Mouse (Mus musculus) kidney, postnatal 14 days (tissue): Measurements from ENCODE around the gene Obscn.
A peak's percentile ranks its signal among the peaks of the same experiment; 100 is the strongest.

Experiments used
- DNase-seq: peaks from one replicate; pipeline ENCODE4 v3.0.0; 2022; ENCODE audit warnings: mixed read lengths

The Obscn gene

DNA sequence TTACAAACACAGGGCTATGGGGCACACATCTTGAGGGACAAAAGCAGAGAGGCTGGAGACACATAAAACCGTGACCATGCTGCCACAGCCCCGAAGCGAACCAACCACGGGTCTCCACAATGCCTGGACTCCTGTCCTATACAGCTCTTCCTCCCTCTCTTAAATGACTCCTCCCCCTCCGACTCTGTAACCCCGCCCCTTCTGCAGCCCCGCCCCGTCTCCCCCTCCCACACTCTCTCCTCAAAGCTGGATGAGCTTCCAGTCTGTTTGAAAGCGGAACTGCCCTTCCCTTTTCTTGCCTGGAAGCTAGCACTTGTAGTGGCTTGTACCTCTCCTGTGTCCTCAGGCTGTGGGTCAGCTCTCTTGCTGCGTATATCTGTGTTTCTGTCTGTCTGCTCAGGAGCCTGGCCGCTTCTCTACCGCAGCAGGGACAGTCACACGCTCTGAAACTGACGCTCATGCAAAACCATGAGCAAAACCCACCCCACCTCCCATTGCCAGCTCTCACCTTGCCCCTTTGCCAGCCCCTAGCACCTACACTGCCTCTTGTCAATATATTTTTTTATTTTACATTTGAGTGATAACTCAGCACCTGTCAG lies 5.7 kb upstream of the Obscn start:
- no peak for DNase-seq

DNA sequence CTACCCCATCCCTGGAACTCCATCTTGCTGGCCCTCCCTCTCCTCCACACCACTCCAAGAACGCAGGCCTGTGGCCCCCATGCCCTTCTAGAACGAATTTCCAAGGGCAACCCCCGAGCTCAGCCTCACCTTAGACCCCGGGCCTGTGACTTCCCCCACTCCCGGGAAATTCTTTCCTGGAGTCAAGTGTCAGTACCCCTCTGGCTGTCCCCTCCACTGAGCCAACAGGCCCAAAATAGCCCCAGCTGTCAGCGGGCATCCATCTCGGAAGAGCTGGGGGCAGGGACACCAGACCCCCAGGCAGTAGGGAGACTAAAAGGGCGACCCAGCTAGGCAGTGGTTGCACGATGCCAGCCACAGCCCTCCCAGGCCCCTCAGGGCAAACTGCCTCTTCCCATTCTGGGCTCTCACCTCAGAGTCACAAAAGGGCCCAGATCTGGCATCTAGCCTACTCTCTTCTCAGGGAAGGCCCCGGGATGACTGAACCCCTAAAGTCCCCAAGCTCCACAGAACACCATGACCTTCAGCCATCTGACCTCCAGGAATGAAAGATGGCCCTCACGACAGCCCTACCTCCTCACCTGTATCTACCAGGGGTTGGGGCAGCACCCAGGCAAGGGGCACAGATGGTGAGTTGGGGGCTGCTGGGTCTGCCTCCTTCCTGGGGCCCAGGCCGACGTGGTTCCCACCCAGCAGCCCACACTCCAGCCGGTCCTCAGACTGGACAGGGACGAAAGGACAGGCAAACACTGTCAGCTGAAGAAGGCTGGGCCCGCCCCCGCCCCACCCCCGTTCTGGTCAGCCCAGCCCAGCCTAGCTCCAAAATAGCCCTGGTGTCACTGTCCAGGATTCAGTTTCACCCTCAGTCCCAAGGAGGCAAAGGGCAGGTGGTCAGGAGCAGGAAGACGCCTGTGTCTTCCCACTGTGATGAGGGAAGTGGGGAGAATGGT lies 2.6 kb upstream of the Obscn start:
- DNase-seq = no peak

DNA sequence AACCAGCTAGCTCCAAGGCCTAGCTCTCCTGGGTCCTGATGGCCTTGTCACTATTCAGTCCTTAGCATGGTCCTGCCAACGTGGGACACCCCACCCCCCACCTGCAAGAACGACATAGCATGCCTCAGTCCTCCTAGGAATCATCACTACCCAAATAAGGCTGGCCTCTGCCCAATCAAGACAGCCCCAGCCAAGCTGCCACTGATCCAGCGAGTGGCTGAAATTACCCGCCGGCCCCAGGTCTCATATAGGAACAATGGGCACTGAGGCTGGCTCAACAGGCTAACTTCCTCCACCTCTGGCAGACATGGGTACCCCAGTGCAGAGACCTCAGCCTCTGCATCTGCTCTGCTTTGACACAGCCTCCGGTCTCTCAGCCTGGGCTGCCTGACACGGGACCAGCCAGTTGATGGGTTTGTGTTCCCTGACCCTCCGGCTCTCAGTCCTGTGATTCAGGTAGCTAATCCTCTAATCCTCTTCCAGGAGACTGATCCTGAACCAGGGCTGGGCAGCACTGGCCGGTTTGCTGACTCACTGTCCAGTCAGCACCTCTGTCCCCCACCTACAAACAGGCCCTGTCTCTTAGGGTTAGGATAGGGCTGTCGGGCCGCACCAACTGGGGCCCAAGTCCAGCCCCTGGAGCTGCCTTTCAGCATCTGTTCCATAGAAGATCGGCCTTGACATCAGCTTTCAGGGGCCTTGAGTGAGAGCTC lies 948 bp upstream of the Obscn start:
- no peak for DNase-seq

GRCm38 (mm10) chr11:59135051-59135820 lies 966 bp downstream of the Obscn start:
- no peak for DNase-seq

DNA sequence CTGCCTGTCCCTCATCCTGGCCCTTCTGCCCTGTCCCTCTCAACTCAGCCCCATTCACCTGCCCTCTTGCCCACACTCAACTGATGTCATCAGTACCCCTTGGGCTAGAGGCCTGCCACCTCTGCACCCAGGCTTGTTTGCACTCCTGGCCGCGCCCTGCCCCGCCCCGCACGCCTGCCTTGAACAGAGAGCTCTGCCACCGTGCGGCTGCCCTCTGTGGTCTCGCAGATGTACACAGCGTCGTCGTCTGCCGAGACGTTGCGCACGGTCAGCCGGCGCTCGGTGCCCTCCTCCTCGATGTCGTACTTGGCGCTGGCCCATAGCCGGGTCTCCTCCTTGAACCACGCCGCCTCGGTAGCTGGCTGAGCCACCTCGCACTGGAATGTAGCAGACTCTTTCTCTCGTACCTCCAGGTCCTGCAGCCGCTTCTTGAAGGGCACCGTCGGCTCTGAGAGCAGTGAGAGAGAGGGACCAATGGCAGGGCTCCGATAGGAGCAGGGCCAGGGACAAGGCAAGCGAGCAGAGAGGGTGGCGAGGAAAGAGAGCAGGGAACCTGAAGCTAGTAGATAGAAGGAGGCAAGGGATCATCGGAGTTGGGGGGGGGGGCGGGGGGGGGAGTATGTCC lies 1.7 kb downstream of the Obscn start:
- DNase-seq = peak; percentile 16

GRCm38 (mm10) chr11:59132065-59132464 lies 4.1 kb downstream of the Obscn start:
- no peak for DNase-seq

- no peak for DNase-seq
Measured at GRCm38 (mm10) chr11:59131348-59131919, 4.8 kb downstream of the Obscn start.

DNA sequence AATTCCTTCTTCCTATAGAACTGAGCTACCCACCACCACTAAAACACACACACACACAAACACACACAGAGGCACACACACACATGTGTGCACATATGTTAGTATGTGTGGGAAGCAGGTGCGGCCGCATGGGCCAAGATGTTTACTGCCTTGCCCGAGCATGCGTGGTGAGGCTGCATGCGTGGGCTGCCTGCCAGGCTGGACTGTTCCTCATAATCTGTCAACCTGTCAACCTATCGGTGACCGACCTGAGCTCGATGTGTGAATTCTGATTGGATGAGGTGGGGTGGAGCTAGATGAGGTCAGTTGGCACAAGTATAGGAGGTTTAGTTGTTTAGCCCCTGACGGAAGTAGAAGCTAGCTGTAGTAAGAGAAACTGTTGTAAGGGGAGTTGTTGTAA lies 5.4 kb downstream of the Obscn start:
- DNase-seq = no peak

GRCm38 (mm10) chr11:59105945-59106344 lies 30.3 kb downstream of the Obscn start:
- DNase-seq = no peak

- DNase-seq = no peak
Measured at GRCm38 (mm10) chr11:59102324-59102723, 33.9 kb downstream of the Obscn start.

GRCm38 (mm10) chr11:59098339-59098738 lies 37.9 kb downstream of the Obscn start:
- DNase-seq = peak; percentile 34

- no peak for DNase-seq
Measured at GRCm38 (mm10) chr11:59097770-59098169, 38.4 kb downstream of the Obscn start.

DNA sequence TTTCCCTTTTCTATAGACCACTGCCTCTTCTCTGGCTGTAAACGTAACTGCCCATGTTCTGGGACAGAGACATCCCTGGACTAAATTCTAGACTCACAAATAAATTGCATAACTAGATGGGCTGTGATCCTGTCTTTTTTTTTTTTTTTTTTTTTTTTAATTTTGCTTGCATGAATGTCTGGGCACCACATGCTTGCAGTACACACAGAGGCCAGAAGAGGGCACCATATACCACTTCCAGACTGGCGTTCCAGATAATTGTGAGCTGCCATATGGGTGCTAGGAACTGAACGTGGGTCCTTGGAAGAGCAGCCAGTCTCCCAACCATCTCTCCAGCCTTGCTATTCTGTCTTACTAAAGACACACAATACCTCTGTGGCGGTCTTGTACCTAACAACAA lies 42.0 kb downstream of the Obscn start:
- DNase-seq = no peak

DNA sequence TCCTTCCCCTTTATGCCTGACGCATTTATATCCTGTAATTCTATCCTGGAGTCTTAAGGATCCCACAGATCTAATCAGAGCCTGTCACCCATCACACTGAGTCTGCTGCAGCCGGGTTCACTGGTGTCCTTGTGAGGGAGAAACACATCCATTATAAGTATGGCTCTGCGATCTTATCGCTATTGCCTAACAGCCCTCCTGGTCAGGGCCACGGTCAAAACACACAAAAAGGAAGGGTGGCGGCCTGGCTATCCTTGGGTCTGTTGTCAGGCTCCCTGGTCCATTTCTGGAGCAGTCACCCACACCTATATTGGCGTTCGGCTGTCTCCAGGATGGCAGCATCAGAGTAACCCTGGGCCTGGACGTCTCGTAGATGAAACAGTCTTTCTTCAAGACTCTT lies 48.6 kb downstream of the Obscn start:
- DNase-seq = no peak

DNA sequence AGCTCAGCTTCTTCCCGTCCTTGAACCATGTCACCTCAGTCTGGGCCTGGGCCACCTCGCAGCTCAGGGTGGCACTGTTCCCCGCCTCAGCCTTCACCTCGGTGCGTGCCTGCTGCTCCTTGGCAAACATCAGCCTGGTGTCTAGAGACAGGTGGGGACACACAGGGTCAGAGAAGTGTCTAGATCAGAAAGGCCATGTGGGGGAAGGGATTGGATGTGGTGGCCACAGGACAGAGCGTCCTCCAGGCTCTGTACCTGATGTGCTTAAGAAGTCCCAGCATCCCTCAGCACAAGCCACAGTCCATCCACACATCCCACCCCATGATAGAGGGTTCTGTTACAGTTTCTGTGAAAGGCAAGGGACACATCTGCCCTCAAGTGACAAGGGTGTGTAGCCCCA lies 51.0 kb downstream of the Obscn start:
- DNase-seq = no peak

DNA sequence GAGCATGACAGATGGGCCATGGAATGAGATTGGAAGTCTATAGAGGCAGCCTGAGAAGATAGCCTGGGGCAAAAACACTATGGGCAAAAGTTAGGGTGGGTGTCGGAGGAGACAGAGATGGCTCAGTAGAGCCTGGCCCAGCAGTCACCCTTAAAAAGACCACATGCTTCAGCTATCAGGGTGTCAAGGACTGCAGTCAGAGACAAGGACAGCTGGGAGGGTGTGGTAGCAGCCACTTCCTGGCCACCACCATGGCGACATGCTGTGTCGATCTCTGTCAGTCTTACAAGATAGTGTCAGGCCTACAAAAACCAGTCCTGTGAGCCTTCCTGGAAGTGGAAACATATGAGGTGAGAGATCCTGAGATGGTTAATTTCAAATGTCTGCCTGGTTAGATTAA lies 53.1 kb downstream of the Obscn start:
- no peak for DNase-seq

- DNase-seq = peak; percentile 75
Measured at GRCm38 (mm10) chr11:59078311-59078710, 57.9 kb downstream of the Obscn start.

DNA sequence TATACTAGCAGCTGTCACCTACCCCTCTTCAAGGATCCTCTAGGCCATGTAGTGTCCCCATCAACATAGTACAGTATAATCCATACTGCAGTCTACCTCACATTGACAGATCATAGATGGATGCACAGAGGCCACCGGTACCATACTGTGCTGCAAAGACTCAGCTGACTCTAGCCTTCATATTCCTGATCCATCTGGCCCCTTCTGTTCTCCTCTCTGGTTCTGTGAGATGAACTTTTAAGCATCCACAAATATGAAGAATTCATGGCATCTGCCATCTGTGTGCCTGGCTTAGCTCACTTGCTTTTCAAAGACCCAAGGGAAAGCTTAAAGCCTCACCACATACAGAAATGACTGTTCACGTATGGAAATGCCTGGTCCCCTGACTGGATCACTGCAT lies 65.9 kb downstream of the Obscn start:
- DNase-seq = no peak

- DNase-seq = no peak
Measured at GRCm38 (mm10) chr11:59068922-59069321, 67.3 kb downstream of the Obscn start.

DNA sequence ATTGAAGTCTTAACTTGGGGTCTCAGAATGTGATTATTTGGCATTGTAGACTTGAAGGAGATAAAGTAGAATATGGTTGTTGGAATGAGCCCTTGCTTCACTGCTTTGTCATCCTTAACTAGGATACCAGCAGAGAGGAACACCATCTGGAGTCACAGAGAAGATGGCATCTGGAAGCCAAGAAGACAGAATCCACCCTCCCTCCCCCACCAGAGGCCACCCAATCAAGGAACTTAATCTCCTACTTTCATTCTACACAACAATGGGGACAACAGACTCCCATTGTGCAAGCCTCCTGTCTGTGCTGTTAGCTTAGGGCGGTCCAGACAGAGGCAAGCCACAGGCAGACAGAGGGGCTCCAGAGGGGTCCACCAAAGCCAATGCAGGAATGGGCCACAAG lies 67.8 kb downstream of the Obscn start:
- DNase-seq = no peak

GRCm38 (mm10) chr11:59067921-59068320 lies 68.3 kb downstream of the Obscn start:
- no peak for DNase-seq

DNA sequence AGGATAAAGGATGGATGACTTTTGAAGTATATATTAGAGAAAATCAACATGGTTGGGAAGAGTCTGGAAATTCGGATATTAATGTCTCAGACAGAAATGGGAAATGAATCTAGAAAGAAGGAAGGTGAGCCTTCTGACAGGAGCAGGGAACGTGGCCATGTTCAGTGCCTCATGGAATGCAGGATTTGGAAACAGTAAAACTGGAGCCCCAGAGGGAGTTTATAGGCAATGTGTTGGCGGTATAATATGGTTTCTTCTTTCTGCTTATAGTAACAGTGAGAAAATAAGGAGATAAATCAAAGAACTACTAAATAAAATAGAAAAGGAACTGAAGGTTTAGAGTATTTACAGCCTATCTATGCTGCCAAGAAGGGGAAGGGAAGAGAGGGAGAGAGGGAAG lies 78.2 kb downstream of the Obscn start:
- no peak for DNase-seq
